Mouse (Mus musculus): ENCODE measurements around the gene Plk2. TPM values are rescaled to one million over a fixed set of nuclear protein-coding genes. Genes with fewer than 3 reads are reported as not detected.

The Plk2 gene
- 10 to 100 TPM; 10.7 to 14.1 TPM for total RNA-seq (2021)
- long read RNA-seq, experiment 1, transcript Plk2-201 (14 exons, 2,800 nt) = major isoform, 37 of 41 reads
- long read RNA-seq, experiment 1, partial matches to known transcripts = 1 of 41 reads
- long read RNA-seq, experiment 1, other reads (novel, unspliced or antisense) = 3 of 41 reads
- long read RNA-seq, experiment 2, transcript Plk2-201 (14 exons, 2,800 nt) = major isoform, 5 of 5 reads
- long read RNA-seq, experiment 2, partial matches to known transcripts = 0 of 5 reads
- long read RNA-seq, experiment 2, other reads (novel, unspliced or antisense) = 0 of 5 reads

DNA sequence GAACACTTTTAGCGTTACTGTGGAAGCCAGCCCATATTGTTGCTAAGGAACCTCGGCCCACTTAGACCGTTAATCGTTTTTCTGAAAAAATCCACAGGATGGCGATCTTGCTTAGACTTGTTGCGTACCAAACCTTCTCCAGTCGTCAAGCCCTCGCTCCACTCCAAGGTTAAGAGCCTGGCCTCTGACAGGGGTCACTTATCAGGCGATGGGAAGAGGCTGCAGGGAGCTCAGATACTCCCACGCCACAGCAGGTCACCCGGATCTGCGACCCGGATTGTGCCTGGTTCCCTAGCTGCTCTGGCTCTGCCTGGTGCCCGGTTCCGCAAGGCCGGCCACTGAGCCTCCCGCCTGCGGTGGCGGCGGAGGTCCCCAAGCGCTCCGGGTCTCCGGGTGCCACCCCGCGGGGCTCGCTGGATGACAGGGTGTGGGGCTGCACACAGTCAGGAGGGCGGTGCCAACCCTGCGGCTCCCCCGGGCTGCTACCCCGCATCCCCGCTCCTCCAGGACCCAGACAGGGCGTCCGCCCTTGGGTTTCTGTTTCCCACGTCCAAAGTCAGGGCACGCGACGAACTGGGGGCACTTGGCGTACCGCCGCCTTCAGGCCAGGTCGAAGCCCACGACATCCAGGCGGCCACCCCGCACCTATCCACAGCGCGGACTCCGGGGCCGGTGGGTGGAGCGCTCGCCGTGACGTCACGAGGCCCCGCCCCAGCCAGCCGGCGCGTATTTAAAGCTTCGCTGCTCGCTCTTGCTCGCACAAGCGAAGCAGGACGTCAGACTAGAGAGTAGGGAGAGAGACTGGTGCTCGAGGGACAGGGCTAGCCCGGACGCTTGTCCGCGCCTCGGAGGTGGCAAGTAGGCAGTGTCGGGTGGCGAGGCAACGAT, at the start of gene Plk2:
Gene Plk2, plus strand, starts transcription at position 756 of the 888 bp plus-strand sequence.
- DNase-seq = peak; percentile 96 to 98

GRCm38 (mm10) chr13:110346707-110347106, 48.1 kb upstream of the Plk2 start:
- DNase-seq = no peak

DNA sequence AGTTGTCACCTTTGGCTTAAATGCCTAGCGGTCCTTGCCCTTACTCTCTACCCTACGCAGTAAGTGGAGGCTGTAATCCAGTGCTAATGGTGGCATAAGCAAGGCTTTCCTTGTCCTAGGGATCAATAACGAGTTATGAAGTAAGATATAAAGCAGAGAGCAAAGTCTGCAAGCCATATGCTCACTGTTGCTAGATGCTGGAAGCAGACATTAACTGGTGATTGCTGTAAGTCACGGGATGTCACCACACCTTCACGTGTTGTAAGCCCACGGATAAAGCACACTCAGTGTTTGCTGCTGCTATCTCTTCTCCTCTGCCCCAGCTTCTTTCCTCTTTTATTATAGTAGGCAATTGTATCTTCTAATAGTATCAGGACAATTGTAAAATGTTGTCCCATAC, 43.8 kb upstream of the Plk2 start:
- DNase-seq = no peak

- DNase-seq = peak in 1 of 2 experiments; percentile 9
Observed at GRCm38 (mm10) chr13:110356941-110357340, 37.9 kb upstream of the Plk2 start, which contains the start of gene Gapt. TSS of gene Gapt (minus strand) at chr13:110357199.

GRCm38 (mm10) chr13:110363722-110364121, 31.1 kb upstream of the Plk2 start:
- DNase-seq = no peak

DNA sequence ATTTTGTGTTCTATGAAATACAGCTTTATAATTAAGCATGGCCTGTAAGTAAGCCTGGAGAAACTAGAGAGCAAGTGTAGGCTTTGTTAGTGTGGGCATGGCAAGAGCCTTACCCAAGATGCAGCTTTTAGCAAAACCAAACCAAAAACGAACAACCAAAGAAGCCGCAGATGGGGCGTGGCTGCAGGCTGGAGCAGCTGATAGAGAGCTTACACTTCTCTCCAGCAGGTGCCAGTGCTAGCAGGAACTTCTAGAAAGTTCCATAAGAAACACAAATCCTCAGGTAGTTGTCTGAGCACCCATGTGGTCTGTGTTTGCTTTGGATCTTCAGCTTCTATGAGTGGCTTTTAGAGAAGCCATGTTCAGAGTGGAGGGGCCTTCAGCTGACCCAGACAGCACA, 28.4 kb upstream of the Plk2 start:
- no peak for DNase-seq

GRCm38 (mm10) chr13:110367961-110368555, 26.8 kb upstream of the Plk2 start:
- no peak for DNase-seq

GRCm38 (mm10) chr13:110368556-110369040, 26.2 kb upstream of the Plk2 start:
- peak; percentile 43 to 77 for DNase-seq

GRCm38 (mm10) chr13:110369673-110370072, 25.2 kb upstream of the Plk2 start:
- no peak for DNase-seq

DNA sequence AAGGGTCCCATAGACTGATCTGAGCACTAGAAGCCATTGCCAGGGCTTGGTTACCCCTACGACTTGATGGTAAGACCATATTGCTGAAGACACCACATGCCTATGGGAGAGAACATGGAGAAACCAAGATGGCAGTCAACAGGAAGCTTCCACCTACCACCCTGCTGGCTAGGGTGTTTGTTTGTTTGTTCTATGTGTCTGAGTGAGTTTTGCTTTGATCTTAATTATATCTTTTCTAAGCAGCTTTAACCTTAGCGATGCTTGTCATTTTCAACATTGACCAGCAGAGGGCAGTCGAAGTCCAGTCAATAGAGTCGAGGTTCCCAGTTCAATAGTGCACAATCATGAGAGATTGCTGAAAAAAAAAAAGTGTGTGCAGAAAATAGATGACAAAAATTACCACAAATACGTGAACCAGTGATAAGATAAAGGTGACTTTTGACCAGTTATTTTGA, 12.4 kb upstream of the Plk2 start:
- peak in 1 of 2 experiments; percentile 57 for DNase-seq

DNA sequence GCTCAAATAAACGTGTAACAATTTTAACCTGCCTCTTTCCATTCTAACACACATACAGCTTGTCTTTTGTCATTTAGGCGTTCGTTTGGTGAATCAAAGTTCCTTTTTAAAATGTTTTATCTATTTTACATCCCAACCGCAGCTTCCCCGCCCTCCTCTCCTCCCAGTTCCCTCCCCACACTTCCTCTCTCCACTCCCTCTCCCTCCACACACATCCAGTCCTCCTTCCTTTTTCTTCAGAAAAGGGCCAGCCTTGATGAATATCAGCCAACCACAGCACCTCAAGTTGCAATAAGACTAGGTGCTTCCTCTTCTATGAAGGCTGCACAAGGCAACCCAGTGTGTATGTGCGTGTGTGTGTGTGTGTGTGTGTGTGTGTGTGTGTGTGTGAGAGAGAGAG, 10.3 kb upstream of the Plk2 start:
- DNase-seq = no peak

- DNase-seq = peak; percentile 64 to 88
Observed at GRCm38 (mm10) chr13:110392210-110392609, 2.6 kb upstream of the Plk2 start.

GRCm38 (mm10) chr13:110392631-110393030, 2.2 kb upstream of the Plk2 start:
- DNase-seq = no peak

- DNase-seq = peak in 1 of 2 experiments; percentile 25
Observed at GRCm38 (mm10) chr13:110395179-110395794, 441 bp downstream of the Plk2 start.

- peak in 1 of 2 experiments; percentile 45 for DNase-seq
Observed at GRCm38 (mm10) chr13:110395916-110396685, 1.3 kb downstream of the Plk2 start.

DNA sequence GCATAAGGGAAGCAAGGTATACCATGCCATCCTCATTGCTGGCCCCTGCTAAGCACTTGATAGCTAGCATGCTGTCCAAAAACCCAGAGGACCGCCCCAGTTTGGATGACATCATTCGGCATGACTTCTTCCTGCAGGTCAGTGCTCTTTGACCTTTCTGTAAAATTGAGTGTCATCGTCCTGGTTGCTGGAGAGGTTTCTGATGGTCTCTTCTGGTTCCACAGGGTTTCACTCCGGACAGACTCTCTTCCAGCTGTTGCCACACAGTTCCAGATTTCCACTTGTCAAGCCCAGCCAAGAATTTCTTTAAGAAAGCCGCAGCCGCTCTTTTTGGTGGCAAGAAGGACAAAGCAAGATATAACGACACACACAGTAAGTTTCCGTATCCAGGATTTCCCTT, 2.9 kb downstream of the Plk2 start:
- peak in 1 of 2 experiments; percentile 30 for DNase-seq

- DNase-seq = peak; percentile 26 to 36
Observed at GRCm38 (mm10) chr13:110398513-110399270, 3.8 kb downstream of the Plk2 start.

DNA sequence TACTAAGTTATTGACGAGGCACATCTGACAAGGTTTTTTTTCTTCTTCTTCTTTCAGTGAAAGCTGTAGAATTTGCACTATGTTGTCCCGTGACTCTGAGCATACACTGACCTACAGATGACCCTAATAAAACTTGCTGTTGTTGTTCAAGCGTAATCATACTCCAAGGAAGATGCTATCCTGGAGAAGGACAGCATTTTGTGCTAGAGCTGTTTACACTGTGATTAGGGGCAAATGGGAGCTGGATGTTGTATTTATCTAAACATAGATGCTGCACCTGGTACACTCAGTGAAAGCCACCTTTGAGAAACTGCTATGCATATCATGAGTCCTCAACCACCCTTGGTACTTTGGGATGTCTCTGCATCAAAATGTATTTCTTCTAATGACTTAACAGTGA, 6.6 kb downstream of the Plk2 start:
- DNase-seq = no peak

- DNase-seq = no peak
Observed at GRCm38 (mm10) chr13:110401877-110402276, 7.0 kb downstream of the Plk2 start.

GRCm38 (mm10) chr13:110404059-110404458, 9.2 kb downstream of the Plk2 start:
- no peak for DNase-seq

All from heart, adult 18-20 months (tissue).